Mouse (Mus musculus): ENCODE data around the gene Rab21.
"Not testable (repeated sequence)": the region's sequence is repeated elsewhere in the genome, so short reads cannot be mapped to it uniquely, and the experiment has no call there.

DNA sequence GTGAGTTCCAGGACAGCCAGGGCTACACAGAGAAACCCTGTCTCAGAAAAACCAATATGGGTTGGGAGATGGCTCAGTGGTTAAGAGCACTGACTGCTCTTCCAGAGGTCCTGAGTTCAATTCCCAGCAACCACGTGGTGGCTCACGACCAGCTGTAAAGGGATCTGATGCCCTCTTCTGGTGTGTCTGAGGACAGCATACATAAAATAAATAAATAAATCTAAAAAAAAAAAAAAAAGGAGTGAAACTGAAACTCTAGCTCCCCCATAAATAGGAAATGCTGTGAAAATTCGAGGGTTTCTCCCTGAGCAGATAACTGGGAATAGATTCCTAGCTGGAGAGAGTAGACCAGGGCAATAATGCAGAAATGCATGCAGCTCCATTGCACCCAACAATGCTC lies 3.0 kb upstream of the Rab21 start:
- not testable (repeated sequence) for TF ChIP-seq GATA1 (IDR thresholded peaks at IDR 0.05; ENCODE audit: borderline replicate concordance, low read length); FLI1 (IDR thresholded peaks at IDR 0.05; ENCODE audit: low read length)
